Mouse (Mus musculus) neural tube, embryonic 10.5 days (tissue): ENCODE results near the gene Itpr1.

Experiments
- DNase-seq: peaks from one replicate; pipeline ENCODE4 v3.0.0-alpha.2; 2017; ENCODE audit warnings: low spot score; ENCODE audit errors: extremely low spot score

Itpr1 gene

DNA sequence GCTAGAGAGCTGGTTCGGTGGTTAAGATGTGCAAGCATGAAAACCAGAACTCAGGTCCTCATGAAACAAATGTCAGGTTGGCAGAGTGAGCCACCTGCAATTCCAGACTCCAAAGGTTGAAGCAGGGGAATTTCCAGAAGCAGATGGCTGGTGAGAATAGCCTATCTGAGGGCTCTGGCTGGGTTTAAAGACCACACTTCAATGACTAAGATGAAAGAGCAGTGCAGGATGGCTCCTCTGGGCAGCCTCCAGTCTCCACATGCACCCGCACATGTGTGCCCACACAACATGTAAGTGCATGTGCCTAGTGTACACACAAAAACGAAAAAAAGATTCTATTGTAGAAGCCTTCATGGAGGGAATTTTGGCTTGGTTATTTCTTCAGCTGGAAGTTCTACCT lies 375.5 kb downstream of the Itpr1 start:
- DNase-seq: no peak

DNA sequence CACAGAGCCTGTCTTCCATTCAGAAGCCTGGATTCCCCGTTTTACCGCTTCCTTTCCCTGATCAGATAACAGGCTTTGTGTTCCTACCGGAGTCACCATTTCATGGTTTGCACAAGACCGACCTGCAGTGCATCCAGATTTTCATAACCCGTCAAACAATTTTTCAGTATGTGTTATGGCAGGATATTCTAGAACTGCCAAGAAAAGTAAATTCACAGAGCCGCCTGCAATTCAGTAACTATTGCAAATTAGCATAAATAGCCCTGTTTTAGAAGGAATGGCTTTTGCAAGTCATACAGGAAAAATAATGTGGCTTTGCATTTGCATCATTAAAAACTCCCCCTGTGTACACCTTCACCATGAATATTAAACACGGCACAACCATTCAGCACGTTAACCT lies 379.3 kb downstream of the Itpr1 start:
- no peak for DNase-seq

DNA sequence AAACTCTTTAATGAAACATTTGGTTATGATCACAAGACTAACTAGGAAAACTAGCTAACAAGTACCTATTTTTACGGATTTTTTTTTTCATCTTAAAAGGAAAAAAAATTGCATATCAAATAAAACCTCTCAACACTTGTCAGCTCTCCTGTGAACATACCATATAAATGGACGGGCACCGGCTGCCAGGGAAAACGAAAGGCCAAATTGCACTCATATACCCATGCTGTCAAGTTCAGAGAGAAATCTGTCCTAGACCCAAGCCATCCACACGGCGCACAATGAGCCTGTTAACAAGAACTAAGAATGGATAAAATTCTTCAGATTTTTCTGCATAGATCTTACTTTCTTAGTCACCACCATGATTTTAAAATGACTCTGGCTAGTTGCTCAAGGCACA lies 379.7 kb downstream of the Itpr1 start:
- no peak for DNase-seq

DNA sequence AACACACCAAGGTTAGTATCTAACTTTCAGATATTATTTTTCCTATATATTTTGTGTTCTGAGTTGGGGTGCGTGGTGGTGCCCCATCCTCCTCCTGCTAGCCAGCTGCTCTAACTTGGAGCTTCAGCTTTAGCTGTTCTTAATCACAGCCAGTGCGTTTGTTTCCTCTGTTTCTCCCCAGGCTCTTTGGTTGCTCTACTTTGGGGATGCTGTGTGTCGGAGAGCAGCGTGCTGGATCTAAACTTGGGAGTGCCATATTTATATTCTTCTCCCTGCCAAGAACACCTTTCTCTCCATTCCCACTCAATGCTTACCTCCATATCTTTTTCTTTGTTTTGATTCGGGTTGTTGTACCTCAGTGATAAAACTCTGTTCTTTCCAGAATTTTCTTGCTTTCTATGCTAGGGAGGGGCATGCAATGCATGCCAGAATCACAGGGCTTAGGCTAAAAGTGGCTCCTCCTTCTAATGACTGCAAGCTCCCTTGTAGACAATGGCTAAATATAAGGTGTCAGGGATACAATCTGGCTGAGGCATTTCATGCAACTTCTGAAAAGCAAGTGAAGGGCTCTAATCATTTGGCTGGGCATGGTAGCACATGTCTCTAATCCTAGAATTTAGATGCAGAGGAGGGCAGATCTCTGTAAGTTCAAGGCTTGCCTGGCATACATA lies 381.4 kb downstream of the Itpr1 start:
- no peak for DNase-seq

DNA sequence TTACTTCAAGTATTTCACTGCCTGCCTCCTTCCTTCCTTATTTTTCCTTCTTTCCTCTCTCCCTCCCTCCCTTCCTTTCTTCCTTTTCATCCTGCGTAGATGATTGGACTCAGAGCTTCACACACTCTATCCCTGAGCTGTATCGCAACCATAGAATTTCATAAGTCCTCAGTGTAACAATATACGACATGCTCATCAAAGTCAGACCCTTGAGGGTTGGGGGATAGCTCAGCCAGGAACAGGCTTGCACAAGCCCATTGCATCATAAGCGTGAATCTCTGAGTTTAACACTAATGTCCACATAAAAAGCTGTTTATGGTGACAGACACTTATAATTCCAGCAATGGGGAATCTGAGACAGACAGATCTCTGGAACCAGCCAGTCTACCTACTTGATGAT lies 385.8 kb downstream of the Itpr1 start:
- DNase-seq: no peak

DNA sequence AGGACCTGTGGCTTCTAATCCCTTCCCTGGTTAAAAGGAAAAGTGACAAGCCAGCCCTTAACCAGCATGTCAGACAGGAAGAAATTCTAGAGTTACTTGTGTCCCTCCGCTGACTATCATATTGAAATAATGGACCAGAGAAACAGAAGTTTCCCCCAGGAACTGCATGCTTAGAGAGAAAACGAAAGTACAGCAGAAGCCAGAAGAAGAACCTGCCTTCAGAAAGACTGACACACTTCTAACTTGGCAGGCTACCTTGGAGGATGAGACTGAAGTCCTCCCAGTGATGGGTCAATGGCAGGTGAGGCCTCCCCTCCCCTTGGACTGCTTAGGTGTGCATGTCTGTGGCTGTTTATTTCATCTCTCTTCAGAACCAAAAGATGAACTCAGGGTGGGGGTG lies 386.4 kb downstream of the Itpr1 start:
- no peak for DNase-seq
